Mouse (Mus musculus): Measurements from ENCODE around the gene Cad. TPM values are rescaled to one million over a fixed set of nuclear protein-coding genes. Genes with fewer than 3 reads are reported as not detected.
A peak's percentile ranks its signal among the peaks of the same experiment; 100 is the strongest.

The Cad gene
- polyA plus RNA-seq, 1 experiment from 2014 or later: 11.8 TPM

- Histone ChIP-seq H3K9me3 (replicated peaks; ENCODE audit: low read length) (no peaks in the 10 kb centered on the region), H3K4me2 (ENCODE audit: low read length) (no peak overlapping the region), H3K27me3 (ENCODE audit: insufficient read depth, low read length) (no peaks in the 10 kb centered on the region), H3K4me3 (replicated peaks; ENCODE audit: low read depth, low read length) (no peak overlapping the region), H3K4me1 (replicated peaks; ENCODE audit: insufficient read depth, low read length) (peaks cover 7% of the 10 kb centered on the region), H3K27ac (no peak overlapping the region), H3K36me3 (ENCODE audit: insufficient read depth, low read length) (peaks cover 17% of the 10 kb centered on the region), H3K9ac (ENCODE audit: low read depth, low read length) (no peak overlapping the region)
- no peak for DNase-seq (ENCODE audit: low spot score)
- no peak for ATAC-seq (replicated peaks; ENCODE audit: low FRiP score, low read depth)
- WGBS: 73% methylated on average over 13 of the region's 13 CpGs
- TF ChIP-seq CTCF (IDR thresholded peaks at IDR 0.05; ENCODE audit: low read depth): no peak
These were observed 25.6 kb downstream of the Cad start for GRCm38 (mm10) chr5:31080059-31080794.

GRCm38 (mm10) chr5:31080795-31081164 lies 26.2 kb downstream of the Cad start:
- 48% methylated on average over 3 of the region's 3 CpGs for WGBS
- no peak for TF ChIP-seq CTCF (IDR thresholded peaks at IDR 0.05; ENCODE audit: low read depth)
- H3K27me3 ChIP-seq (ENCODE audit: insufficient read depth, low read length): no peaks in the 10 kb centered on the region
- DNase-seq (ENCODE audit: low spot score): no peak
- no peak overlapping the region for H3K27ac ChIP-seq
- ATAC-seq (replicated peaks; ENCODE audit: low FRiP score, low read depth): no peak
- H3K9ac ChIP-seq (ENCODE audit: low read depth, low read length): no peak overlapping the region
- no peak overlapping the region for H3K4me3 ChIP-seq (replicated peaks; ENCODE audit: low read depth, low read length)
- H3K4me2 ChIP-seq (ENCODE audit: low read length): no peak overlapping the region
- peaks cover 7% of the 10 kb centered on the region for H3K4me1 ChIP-seq (replicated peaks; ENCODE audit: insufficient read depth, low read length)
- peaks cover 17% of the 10 kb centered on the region for H3K36me3 ChIP-seq (ENCODE audit: insufficient read depth, low read length)
- H3K9me3 ChIP-seq (replicated peaks; ENCODE audit: low read length): no peaks in the 10 kb centered on the region

GRCm38 (mm10) chr5:31081386-31081785 lies 26.8 kb downstream of the Cad start:
- no peak overlapping the region for H3K4me2 ChIP-seq (ENCODE audit: low read length)
- no peak overlapping the region for H3K27ac ChIP-seq
- DNase-seq (ENCODE audit: low spot score): peak; percentile 43
- no peak overlapping the region for H3K9ac ChIP-seq (ENCODE audit: low read depth, low read length)
- peaks cover 13% of the 10 kb centered on the region; the same call in 1 of the 2 replicates for H3K36me3 ChIP-seq (ENCODE audit: insufficient read depth, low read length)
- H3K27me3 ChIP-seq (ENCODE audit: insufficient read depth, low read length): no peaks in the 10 kb centered on the region
- H3K4me1 ChIP-seq (replicated peaks; ENCODE audit: insufficient read depth, low read length): peaks cover 7% of the 10 kb centered on the region
- no peak for ATAC-seq (replicated peaks; ENCODE audit: low FRiP score, low read depth)
- no peak overlapping the region for H3K4me3 ChIP-seq (replicated peaks; ENCODE audit: low read depth, low read length)
- H3K9me3 ChIP-seq (replicated peaks; ENCODE audit: low read length): no peaks in the 10 kb centered on the region
- peak; percentile 76 for TF ChIP-seq CTCF (IDR thresholded peaks at IDR 0.05; ENCODE audit: low read depth)
- WGBS: 89% methylated on average over 3 of the region's 3 CpGs

GRCm38 (mm10) chr5:31082355-31082754 lies 27.8 kb downstream of the Cad start:
- no peaks in the 10 kb centered on the region for H3K27me3 ChIP-seq (ENCODE audit: insufficient read depth, low read length)
- H3K4me1 ChIP-seq (replicated peaks; ENCODE audit: insufficient read depth, low read length): peaks cover 7% of the 10 kb centered on the region
- DNase-seq (ENCODE audit: low spot score) (peak; percentile 63), ATAC-seq (replicated peaks; ENCODE audit: low FRiP score, low read depth) (peak; percentile 30; the same call in 1 of the 2 replicates)
- H3K36me3 ChIP-seq (ENCODE audit: insufficient read depth, low read length): peaks cover 7% of the 10 kb centered on the region; the same call in 1 of the 2 replicates
- H3K4me2 ChIP-seq (ENCODE audit: low read length): 0 out of 2 replicates have a peak overlapping the region, but pooled peaks have one; percentile 21
- peak; percentile 74 for TF ChIP-seq CTCF (IDR thresholded peaks at IDR 0.05; ENCODE audit: low read depth)
- no peaks in the 10 kb centered on the region for H3K9me3 ChIP-seq (replicated peaks; ENCODE audit: low read length)
- WGBS: 8% methylated on average over 5 of the region's 5 CpGs
- no peak overlapping the region for H3K9ac ChIP-seq (ENCODE audit: low read depth, low read length)
- H3K4me3 ChIP-seq (replicated peaks; ENCODE audit: low read depth, low read length): no peak overlapping the region
- H3K27ac ChIP-seq: no peak overlapping the region

- ATAC-seq (replicated peaks; ENCODE audit: low FRiP score, low read depth): no peak
- no peaks in the 10 kb centered on the region for H3K27me3 ChIP-seq (ENCODE audit: insufficient read depth, low read length)
- H3K36me3 ChIP-seq (ENCODE audit: insufficient read depth, low read length): no peaks in the 10 kb centered on the region
- no peak overlapping the region for H3K4me3 ChIP-seq (replicated peaks; ENCODE audit: low read depth, low read length)
- no peak overlapping the region for H3K9ac ChIP-seq (ENCODE audit: low read depth, low read length)
- no peak overlapping the region for H3K27ac ChIP-seq
- no peak for DNase-seq (ENCODE audit: low spot score)
- no peaks in the 10 kb centered on the region for H3K9me3 ChIP-seq (replicated peaks; ENCODE audit: low read length)
- peak overlapping the region; percentile 21; the same call in 1 of the 2 replicates for H3K4me2 ChIP-seq (ENCODE audit: low read length)
- TF ChIP-seq CTCF (IDR thresholded peaks at IDR 0.05; ENCODE audit: low read depth): no peak
- 18% methylated on average over 12 of the region's 12 CpGs for WGBS
- peaks cover 7% of the 10 kb centered on the region for H3K4me1 ChIP-seq (replicated peaks; ENCODE audit: insufficient read depth, low read length)
These were observed 28.5 kb downstream of the Cad start for GRCm38 (mm10) chr5:31082935-31083625.

GRCm38 (mm10) chr5:31083949-31084348 lies 29.4 kb downstream of the Cad start:
- 4% methylated on average over 8 of the region's 8 CpGs for WGBS
- Histone ChIP-seq H3K27me3 (ENCODE audit: insufficient read depth, low read length) (no peaks in the 10 kb centered on the region), H3K4me2 (ENCODE audit: low read length) (no peak overlapping the region), H3K9ac (ENCODE audit: low read depth, low read length) (no peak overlapping the region), H3K36me3 (ENCODE audit: insufficient read depth, low read length) (no peaks in the 10 kb centered on the region), H3K27ac (no peak overlapping the region), H3K9me3 (replicated peaks; ENCODE audit: low read length) (no peaks in the 10 kb centered on the region), H3K4me1 (replicated peaks; ENCODE audit: insufficient read depth, low read length) (peaks cover 7% of the 10 kb centered on the region), H3K4me3 (replicated peaks; ENCODE audit: low read depth, low read length) (no peak overlapping the region)
- no peak for TF ChIP-seq CTCF (IDR thresholded peaks at IDR 0.05; ENCODE audit: low read depth)
- peak; percentile 49 for DNase-seq (ENCODE audit: low spot score)
- ATAC-seq (replicated peaks; ENCODE audit: low FRiP score, low read depth): no peak; the same call in 1 of the 2 replicates

Measured in kidney, postnatal 0 days (tissue).